Mouse (Mus musculus): ENCODE measurements around the gene Phldb3. TPM values are rescaled to one million over a fixed set of nuclear protein-coding genes. Genes with fewer than 3 reads are reported as not detected.

Gene Phldb3
- total and polyA plus RNA-seq, 3 experiments: 6.4 to 10.8 TPM; not detected in 1

DNA sequence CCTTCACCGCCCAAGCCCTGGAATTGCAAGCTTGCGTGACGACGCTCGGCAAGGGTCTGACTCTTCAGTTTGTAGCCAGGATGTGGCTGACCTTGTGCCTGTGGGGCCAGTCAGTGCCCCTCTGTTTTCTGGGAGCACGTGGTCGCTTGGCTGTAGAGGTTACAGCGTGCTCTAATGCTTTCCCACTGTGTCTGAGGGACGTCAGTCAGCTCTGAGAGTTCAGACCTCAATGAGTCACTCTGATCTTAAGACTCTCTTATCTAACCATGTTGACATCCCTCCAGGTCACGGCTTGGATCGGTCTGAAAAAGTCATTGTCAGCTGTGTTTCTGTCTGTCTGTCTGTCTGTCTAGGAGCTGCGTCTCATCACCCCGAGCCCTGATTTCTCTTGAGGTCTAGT is 4.3 kb downstream of the Phldb3 start:
- H3K27ac ChIP-seq (ENCODE audit: control insufficient read depth, low read depth, low read length): peak overlapping the region; percentile 38; the same call in 1 of the 2 replicates
- peak; percentile 80 for TF ChIP-seq MAX (IDR thresholded peaks at IDR 0.05; ENCODE audit: low read length)
- TF ChIP-seq ETS1 (IDR thresholded peaks at IDR 0.05; ENCODE audit: low read depth, low read length): peak; percentile 67; the same call in 1 of the 2 replicates
- TF ChIP-seq SIN3A (IDR thresholded peaks at IDR 0.05; ENCODE audit: low read length): no peak
- TF ChIP-seq MYC (IDR thresholded peaks at IDR 0.05; ENCODE audit: low read depth, low read length): peak; percentile 69
- TF ChIP-seq JUND (IDR thresholded peaks at IDR 0.05; ENCODE audit: low read depth, low read length): no peak
- TF ChIP-seq GATA1 (IDR thresholded peaks at IDR 0.05; ENCODE audit: low read depth, low read length): peak; percentile 64

DNA sequence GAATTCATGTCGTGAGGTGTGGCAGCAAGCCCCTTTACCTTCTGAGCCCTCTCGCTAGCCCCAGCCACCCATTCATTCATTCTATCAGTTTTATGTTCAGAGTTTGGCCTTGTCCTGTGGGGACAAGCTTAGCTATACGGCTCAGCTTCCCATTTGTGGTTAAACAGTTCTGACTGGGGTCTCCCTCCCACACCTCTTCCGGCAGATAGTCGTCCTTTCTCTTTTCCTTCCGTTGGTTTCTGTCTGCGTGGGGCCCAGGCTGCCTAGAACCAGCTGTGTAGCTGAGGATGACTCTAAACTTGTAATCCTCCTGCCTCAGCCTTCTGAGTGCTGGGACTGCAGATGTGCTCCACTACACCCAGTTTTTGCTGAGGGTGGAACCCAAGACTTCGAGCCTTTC is 7.2 kb downstream of the Phldb3 start:
- peaks cover 0 to 32% of the 10 kb centered on the region in 2 experiments; a peak in 2 of 4 replicates for H3K4me1 ChIP-seq (ENCODE audit: control insufficient read depth in 1 of 2, insufficient read depth in 2 of 2, low read length in 2 of 2)
- H3K36me3 ChIP-seq (ENCODE audit: control insufficient read depth in 1 of 2, insufficient read depth in 2 of 2, low read length in 2 of 2): peaks cover 0 to 22% of the 10 kb centered on the region in 2 experiments
- H3K9ac ChIP-seq (ENCODE audit: control insufficient read depth, low read depth, low read length, poor library complexity, severe bottlenecking): no peak overlapping the region
- no peak overlapping the region for H3K4me3 ChIP-seq (ENCODE audit: control insufficient read depth in 1 of 2, insufficient read depth in 1 of 2, low read depth in 2 of 2, low read length in 2 of 2)
- H3K9me3 ChIP-seq (replicated peaks; ENCODE audit: insufficient read depth, low read length): no peaks in the 10 kb centered on the region
- H3K79me2 ChIP-seq (ENCODE audit: control insufficient read depth, insufficient read depth, low read length, poor library complexity): no peaks in the 10 kb centered on the region
- peak; percentile 75 for DNase-seq (ENCODE audit: low read depth, low spot score)
- peak overlapping the region; percentile 77 for H3K27ac ChIP-seq (ENCODE audit: control insufficient read depth, low read depth, low read length)
- H3K27me3 ChIP-seq (ENCODE audit: control insufficient read depth in 1 of 2, insufficient read depth in 2 of 2, low read length in 2 of 2): no peaks in the 10 kb centered on the region
- peak; percentile 44 for TF ChIP-seq HCFC1 (IDR thresholded peaks at IDR 0.05; ENCODE audit: low read depth, low read length)
- TF ChIP-seq NELFE (IDR thresholded peaks at IDR 0.05; ENCODE audit: low read depth, low read length): no peak
- no peak for TF ChIP-seq ZNF384 (IDR thresholded peaks at IDR 0.05; ENCODE audit: low read depth, low read length)
- TF ChIP-seq CHD2 (IDR thresholded peaks at IDR 0.05; ENCODE audit: low read length): no peak
- no peak for TF ChIP-seq ZKSCAN1 (IDR thresholded peaks at IDR 0.05; ENCODE audit: low read depth, low read length)
- peak; percentile 53 to 86 for TF ChIP-seq EP300 (IDR thresholded peaks at IDR 0.05; ENCODE audit: low read depth in 1 of 2, low read length in 2 of 2)
- TF ChIP-seq ZMIZ1 (IDR thresholded peaks at IDR 0.05; ENCODE audit: low read depth, low read length): no peak
- TF ChIP-seq MEF2A (IDR thresholded peaks at IDR 0.05; ENCODE audit: extremely low read depth, insufficient replicate concordance, low read depth, low read length, poor library complexity, severe bottlenecking): no peak
- no peak for TF ChIP-seq TBP (IDR thresholded peaks at IDR 0.05; ENCODE audit: low read depth, low read length)
- no peak for TF ChIP-seq CTCF (IDR thresholded peaks at IDR 0.05 in 2 of 3, conservative IDR thresholded peaks at IDR 0.05 in 1 of 3; ENCODE audit: control insufficient read depth in 1 of 3, insufficient read depth in 1 of 3, low read depth in 2 of 3, low read length in 3 of 3, poor library complexity in 1 of 3, severe bottlenecking in 1 of 3)
- no peak for TF ChIP-seq MAZ (IDR thresholded peaks at IDR 0.05; ENCODE audit: low read depth, low read length)
- no peak for TF ChIP-seq BHLHE40 (IDR thresholded peaks at IDR 0.05; ENCODE audit: borderline replicate concordance, low read depth, low read length)
- TF ChIP-seq ETS1 (IDR thresholded peaks at IDR 0.05; ENCODE audit: low read depth, low read length): peak; percentile 74
- no peak for TF ChIP-seq MXI1 (IDR thresholded peaks at IDR 0.05; ENCODE audit: low read depth, low read length)
- no peak for TF ChIP-seq POLR2AphosphoS2 (IDR thresholded peaks at IDR 0.05; ENCODE audit: low read length)
- no peak for TF ChIP-seq JUND (IDR thresholded peaks at IDR 0.05; ENCODE audit: low read depth, low read length)
- TF ChIP-seq MYB (IDR thresholded peaks at IDR 0.05; ENCODE audit: low read depth, low read length): peak; percentile 65; the same call in 1 of the 2 replicates
- peak; percentile 44; the same call in 1 of the 2 replicates for TF ChIP-seq MYC (IDR thresholded peaks at IDR 0.05; ENCODE audit: low read depth, low read length)
- TF ChIP-seq SIN3A (IDR thresholded peaks at IDR 0.05; ENCODE audit: low read length): no peak
- no peak for TF ChIP-seq KAT2A (conservative IDR thresholded peaks at IDR 0.05; ENCODE audit: low read depth, low read length)
- no peak for TF ChIP-seq USF1 (IDR thresholded peaks at IDR 0.05; ENCODE audit: low read depth, low read length)
- TF ChIP-seq POLR2A (IDR thresholded peaks at IDR 0.05; ENCODE audit: control insufficient read depth in 1 of 2, insufficient read depth in 1 of 2, low read depth in 1 of 2, low read length in 2 of 2, poor library complexity in 1 of 2): no peak
- no peak for TF ChIP-seq TAL1 (IDR thresholded peaks at IDR 0.05; ENCODE audit: low read length)
- no peak for TF ChIP-seq MAFK (IDR thresholded peaks at IDR 0.05; ENCODE audit: borderline replicate concordance, low read depth, low read length)
- no peak for TF ChIP-seq E2F4 (IDR thresholded peaks at IDR 0.05; ENCODE audit: borderline replicate concordance, low read depth, low read length)
- no peak for TF ChIP-seq NRF1 (IDR thresholded peaks at IDR 0.05; ENCODE audit: insufficient read depth, low read depth, low read length, poor library complexity, severe bottlenecking)
- no peak for TF ChIP-seq ELF1 (IDR thresholded peaks at IDR 0.05; ENCODE audit: low read depth, low read length)
- TF ChIP-seq ZC3H11A (IDR thresholded peaks at IDR 0.05; ENCODE audit: low read depth, low read length): no peak
- TF ChIP-seq GATA1 (IDR thresholded peaks at IDR 0.05; ENCODE audit: low read depth, low read length): no peak
- no peak for TF ChIP-seq RAD21 (IDR thresholded peaks at IDR 0.05; ENCODE audit: low read depth, low read length)
- TF ChIP-seq GABPA (IDR thresholded peaks at IDR 0.05; ENCODE audit: low read depth, low read length): no peak

More for the DNA sequence above, 4.3 kb downstream of the Phldb3 start:
- Histone ChIP-seq H3K79me2 (ENCODE audit: control insufficient read depth, insufficient read depth, low read length, poor library complexity) (peaks cover 1% of the 10 kb centered on the region; the same call in 1 of the 2 replicates), H3K36me3 (ENCODE audit: control insufficient read depth in 1 of 2, insufficient read depth in 2 of 2, low read length in 2 of 2) (peaks cover 0 to 25% of the 10 kb centered on the region in 2 experiments; a peak in 3 of 4 replicates), H3K9me3 (replicated peaks; ENCODE audit: insufficient read depth, low read length) (no peaks in the 10 kb centered on the region), H3K4me3 (ENCODE audit: control insufficient read depth in 1 of 2, insufficient read depth in 1 of 2, low read depth in 2 of 2, low read length in 2 of 2) (no peak overlapping the region), H3K27me3 (ENCODE audit: control insufficient read depth in 1 of 2, insufficient read depth in 2 of 2, low read length in 2 of 2) (no peaks in the 10 kb centered on the region), H3K9ac (ENCODE audit: control insufficient read depth, low read depth, low read length, poor library complexity, severe bottlenecking) (no peak overlapping the region), H3K4me1 (ENCODE audit: control insufficient read depth in 1 of 2, insufficient read depth in 2 of 2, low read length in 2 of 2) (peaks cover 0 to 36% of the 10 kb centered on the region in 2 experiments; a peak in 2 of 4 replicates)
- peak; percentile 65 for DNase-seq (ENCODE audit: low read depth, low spot score)
